Mouse (Mus musculus): ENCODE measurements at regions not wholly inside any gene's neighbourhood (a gene's known extent, or its start where the extent isn't known, plus 50 kb on each side); places are given as distances from the start of the nearest gene placed in this dataset.

GRCm38 (mm10) chr6:98606680-98607079 is 264.1 kb upstream of the Gm765 start:
- TF ChIP-seq POLR2A (IDR thresholded peaks at IDR 0.05; ENCODE audit: borderline replicate concordance, insufficient read depth, low read length) (no peak), CTCF (IDR thresholded peaks at IDR 0.05; ENCODE audit: borderline replicate concordance, insufficient read depth, low read depth, low read length) (no peak)
- no peaks in the 10 kb centered on the region for H3K4me1 ChIP-seq (ENCODE audit: control insufficient read depth, insufficient read depth, low read length)

DNA sequence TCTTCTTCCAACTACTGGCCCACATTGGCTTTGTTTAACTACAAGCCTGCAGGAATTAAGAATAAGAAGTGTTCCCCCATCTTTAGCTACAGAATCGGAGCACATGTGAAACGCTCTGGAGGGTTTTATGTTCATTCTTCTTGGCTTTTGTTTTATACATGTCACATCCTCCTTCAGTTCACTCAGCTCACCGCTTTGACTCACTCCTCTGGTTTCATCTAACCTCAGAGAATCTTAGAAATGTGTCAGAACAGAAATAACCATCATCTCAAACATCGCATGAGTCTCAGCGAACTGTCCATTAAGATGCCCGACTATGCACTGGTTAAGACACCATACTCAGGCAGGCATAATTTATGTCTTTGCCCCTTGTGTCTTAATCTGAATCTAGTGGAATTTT is 255.1 kb upstream of the Gm765 start:
- H3K4me1 ChIP-seq (ENCODE audit: control insufficient read depth, insufficient read depth, low read length) = no peaks in the 10 kb centered on the region
- no peak overlapping the region for H3K4me3 ChIP-seq (replicated peaks; ENCODE audit: insufficient read depth, low read depth, low read length)
- 94% methylated on average over 6 of the region's 6 CpGs for WGBS
- H3K27me3 ChIP-seq (ENCODE audit: control insufficient read depth, insufficient read depth, low read length) = no peaks in the 10 kb centered on the region
- no peak for DNase-seq
- H3K27ac ChIP-seq (ENCODE audit: insufficient read depth, low read length) = no peak overlapping the region
- TF ChIP-seq CTCF (IDR thresholded peaks at IDR 0.05; ENCODE audit: borderline replicate concordance, insufficient read depth, low read depth, low read length) = no peak
- TF ChIP-seq POLR2A (IDR thresholded peaks at IDR 0.05; ENCODE audit: borderline replicate concordance, insufficient read depth, low read length) = no peak

More at GRCm38 (mm10) chr6:98606680-98607079, 264.1 kb upstream of the Gm765 start:
- Histone ChIP-seq H3K27ac (ENCODE audit: insufficient read depth, low read length) (no peak overlapping the region), H3K4me3 (replicated peaks; ENCODE audit: insufficient read depth, low read depth, low read length) (no peak overlapping the region), H3K27me3 (ENCODE audit: control insufficient read depth, insufficient read depth, low read length) (no peaks in the 10 kb centered on the region)
- 95% methylated on average over 3 of the region's 3 CpGs for WGBS
- DNase-seq = no peak

- WGBS = 51% methylated on average over 4 of the region's 4 CpGs
- H3K27me3 ChIP-seq (ENCODE audit: control insufficient read depth, insufficient read depth, low read length) = no peaks in the 10 kb centered on the region
These were observed 248.4 kb upstream of the Gm765 start for GRCm38 (mm10) chr6:98590989-98591388.

GRCm38 (mm10) chr6:98588979-98589378 is 246.4 kb upstream of the Gm765 start:
- DNase-seq = no peak
- TF ChIP-seq CTCF (IDR thresholded peaks at IDR 0.05; ENCODE audit: borderline replicate concordance, insufficient read depth, low read depth, low read length) = no peak
- no peak for TF ChIP-seq POLR2A (IDR thresholded peaks at IDR 0.05; ENCODE audit: borderline replicate concordance, insufficient read depth, low read length)
- Histone ChIP-seq H3K27me3 (ENCODE audit: control insufficient read depth, insufficient read depth, low read length) (no peaks in the 10 kb centered on the region), H3K27ac (ENCODE audit: insufficient read depth, low read length) (no peak overlapping the region), H3K4me3 (replicated peaks; ENCODE audit: insufficient read depth, low read depth, low read length) (no peak overlapping the region), H3K4me1 (ENCODE audit: control insufficient read depth, insufficient read depth, low read length) (no peaks in the 10 kb centered on the region)
- 90% methylated on average over 4 of the region's 4 CpGs for WGBS

More at GRCm38 (mm10) chr6:98590989-98591388, 248.4 kb upstream of the Gm765 start:
- Histone ChIP-seq H3K27ac (ENCODE audit: insufficient read depth, low read length) (no peak overlapping the region), H3K4me3 (replicated peaks; ENCODE audit: insufficient read depth, low read depth, low read length) (no peak overlapping the region), H3K4me1 (ENCODE audit: control insufficient read depth, insufficient read depth, low read length) (no peaks in the 10 kb centered on the region)
- TF ChIP-seq CTCF (IDR thresholded peaks at IDR 0.05; ENCODE audit: borderline replicate concordance, insufficient read depth, low read depth, low read length) = no peak
- no peak for TF ChIP-seq POLR2A (IDR thresholded peaks at IDR 0.05; ENCODE audit: borderline replicate concordance, insufficient read depth, low read length)
- DNase-seq = no peak

DNA sequence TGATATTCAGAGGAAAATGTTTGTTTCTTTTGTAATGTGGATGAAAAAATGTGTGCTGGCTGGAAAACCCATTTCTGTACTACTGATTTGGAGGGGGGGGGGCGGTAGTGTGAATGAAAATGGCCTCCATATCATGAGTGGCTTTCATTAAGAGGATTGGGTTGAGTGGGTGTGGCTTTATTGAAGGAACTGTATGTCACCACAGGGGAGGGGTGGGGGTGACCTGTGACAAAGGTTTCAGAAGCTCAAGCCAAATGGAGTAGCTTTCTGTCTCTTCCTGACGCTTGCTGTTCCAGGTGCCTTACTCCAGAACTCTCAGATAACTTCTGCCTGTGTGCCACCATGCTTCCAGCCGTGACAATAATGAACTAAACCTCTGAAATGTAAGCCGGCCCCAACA is 242.0 kb upstream of the Gm765 start:
- no peak overlapping the region for H3K27ac ChIP-seq (ENCODE audit: insufficient read depth, low read length)
- WGBS = 76% methylated on average over 4 of the region's 4 CpGs
- no peaks in the 10 kb centered on the region for H3K4me1 ChIP-seq (ENCODE audit: control insufficient read depth, insufficient read depth, low read length)
- no peak overlapping the region for H3K4me3 ChIP-seq (replicated peaks; ENCODE audit: insufficient read depth, low read depth, low read length)
- TF ChIP-seq POLR2A (IDR thresholded peaks at IDR 0.05; ENCODE audit: borderline replicate concordance, insufficient read depth, low read length) (no peak), CTCF (IDR thresholded peaks at IDR 0.05; ENCODE audit: borderline replicate concordance, insufficient read depth, low read depth, low read length) (no peak)
- no peak for DNase-seq
- no peaks in the 10 kb centered on the region for H3K27me3 ChIP-seq (ENCODE audit: control insufficient read depth, insufficient read depth, low read length)

- Histone ChIP-seq H3K4me3 (replicated peaks; ENCODE audit: insufficient read depth, low read depth, low read length) (no peak overlapping the region), H3K4me1 (ENCODE audit: control insufficient read depth, insufficient read depth, low read length) (no peaks in the 10 kb centered on the region), H3K27ac (ENCODE audit: insufficient read depth, low read length) (no peak overlapping the region), H3K27me3 (ENCODE audit: control insufficient read depth, insufficient read depth, low read length) (no peaks in the 10 kb centered on the region)
- TF ChIP-seq POLR2A (IDR thresholded peaks at IDR 0.05; ENCODE audit: borderline replicate concordance, insufficient read depth, low read length) = no peak
- TF ChIP-seq CTCF (IDR thresholded peaks at IDR 0.05; ENCODE audit: borderline replicate concordance, insufficient read depth, low read depth, low read length) = no peak
- no peak for DNase-seq
- 70% methylated on average over 2 of the region's 2 CpGs for WGBS
These were observed 240.3 kb upstream of the Gm765 start for GRCm38 (mm10) chr6:98582826-98583225.

- H3K4me3 ChIP-seq (replicated peaks; ENCODE audit: insufficient read depth, low read depth, low read length) = no peak overlapping the region
- TF ChIP-seq POLR2A (IDR thresholded peaks at IDR 0.05; ENCODE audit: borderline replicate concordance, insufficient read depth, low read length) (no peak), CTCF (IDR thresholded peaks at IDR 0.05; ENCODE audit: borderline replicate concordance, insufficient read depth, low read depth, low read length) (no peak)
- WGBS = 90% methylated on average over 1 of the region's 1 CpGs
- no peak overlapping the region for H3K27ac ChIP-seq (ENCODE audit: insufficient read depth, low read length)
- H3K4me1 ChIP-seq (ENCODE audit: control insufficient read depth, insufficient read depth, low read length) = no peaks in the 10 kb centered on the region
- H3K27me3 ChIP-seq (ENCODE audit: control insufficient read depth, insufficient read depth, low read length) = no peaks in the 10 kb centered on the region
- no peak for DNase-seq
These were observed 232.7 kb upstream of the Gm765 start for GRCm38 (mm10) chr6:98575227-98575626.

- Histone ChIP-seq H3K27me3 (ENCODE audit: control insufficient read depth, insufficient read depth, low read length) (no peaks in the 10 kb centered on the region), H3K4me1 (ENCODE audit: control insufficient read depth, insufficient read depth, low read length) (no peaks in the 10 kb centered on the region), H3K27ac (ENCODE audit: insufficient read depth, low read length) (no peak overlapping the region), H3K4me3 (replicated peaks; ENCODE audit: insufficient read depth, low read depth, low read length) (no peak overlapping the region)
- TF ChIP-seq CTCF (IDR thresholded peaks at IDR 0.05; ENCODE audit: borderline replicate concordance, insufficient read depth, low read depth, low read length) = no peak
- TF ChIP-seq POLR2A (IDR thresholded peaks at IDR 0.05; ENCODE audit: borderline replicate concordance, insufficient read depth, low read length) = no peak
- 27% methylated on average over 1 of the region's 1 CpGs for WGBS
- DNase-seq = no peak
These were observed 213.1 kb upstream of the Gm765 start for GRCm38 (mm10) chr6:98555702-98556101.

All from cerebellum, adult 2 months (tissue).